Mouse (Mus musculus) thymus, adult 2 months (tissue): ENCODE measurements around the gene Mrgprb3. TPM values are rescaled to one million over a fixed set of nuclear protein-coding genes. Genes with fewer than 3 reads are reported as not detected.

Experiments used
- DNase-seq: peaks from one replicate; pipeline ENCODE4 v3.0.0; 2021
- H3K27ac ChIP-seq: fragments of 200-500 bp; 2 replicates; pipeline ENCODE4 v1.5.1; 2012; ENCODE audit warnings: low read length, control low read depth; ENCODE audit not compliant: control insufficient read depth, insufficient read depth
- H3K27me3 ChIP-seq: fragments of 200-500 bp; 2 replicates; pipeline ENCODE4 v1.6.1; 2012; ENCODE audit warnings: mild to moderate bottlenecking, low read length, moderate library complexity, mixed read lengths; ENCODE audit not compliant: control insufficient read depth, insufficient read depth
- H3K36me3 ChIP-seq: fragments of 200-500 bp; 2 replicates; pipeline ENCODE4 v1.6.1; 2012; ENCODE audit warnings: mild to moderate bottlenecking, low read length, moderate library complexity; ENCODE audit not compliant: control insufficient read depth, insufficient read depth
- H3K4me1 ChIP-seq: fragments of 200-500 bp; replicated peaks from 2 replicates; pipeline ENCODE4 v1.6.1; 2012; ENCODE audit warnings: low read length; ENCODE audit not compliant: control insufficient read depth, insufficient read depth
- H3K4me3 ChIP-seq: fragments of 200-500 bp; 2 replicates; pipeline ENCODE4 v1.5.1; 2012; ENCODE audit warnings: mild to moderate bottlenecking, low read length, control low read depth, moderate library complexity; ENCODE audit not compliant: control insufficient read depth, insufficient read depth
- CTCF ChIP-seq: fragments of 200-500 bp; IDR thresholded peaks from 2 replicates; pipeline ENCODE4 v1.5.1; 2012; ENCODE audit warnings: mild to moderate bottlenecking, control low read depth, low read length, moderate library complexity, borderline replicate concordance; ENCODE audit not compliant: control insufficient read depth, poor library complexity, insufficient read depth; ENCODE audit errors: extremely low read depth
- POLR2A ChIP-seq: fragments of 200-500 bp; IDR thresholded peaks from 2 replicates; pipeline ENCODE4 v1.6.1; 2012; ENCODE audit warnings: mild to moderate bottlenecking, low read length, control low read depth, moderate library complexity; ENCODE audit not compliant: control insufficient read depth, poor library complexity, insufficient read depth; ENCODE audit errors: extremely low read depth
- WGBS: fragments of 180-500 bp; shearing (Covaris S2); methylation state at CpG from one replicate; pipeline ENCODE4 v1.1.7; 2018; 5-methylcytosine and 5-hydroxymethylcytosine counted together
- polyA plus RNA-seq: library from polyadenylated mRNA; depleted of rRNA; stranded (reverse); fragments of >200 nt; gene quantifications from 2 replicates; pipeline ENCODE4 v1.2.3, GENCODE M21; 2012; rRNA removed

The Mrgprb3 gene
- polyA plus RNA-seq, result not detected in 2 replicates

DNA sequence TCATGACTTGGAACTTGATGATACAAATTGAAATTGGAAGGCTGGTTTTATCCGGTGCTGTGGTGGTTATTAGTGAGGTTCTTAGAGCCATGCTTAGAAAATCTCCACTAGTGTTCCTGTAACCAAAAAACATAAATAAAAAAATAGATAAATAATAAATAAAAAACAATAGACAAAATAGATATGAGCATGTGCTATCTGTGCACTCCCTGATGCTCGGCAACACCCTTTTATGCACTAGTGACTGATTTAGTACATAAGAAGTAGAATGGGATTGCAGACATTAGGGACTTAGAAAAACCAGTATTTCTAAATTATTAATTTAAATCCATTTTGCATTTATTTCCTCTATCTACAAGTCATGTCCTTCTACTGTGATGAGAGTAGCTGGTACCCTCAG, at the start of gene Mrgprb3:
TSS of gene Mrgprb3 (minus strand) at position 101 of the 400 bp plus-strand sequence.
- Histone ChIP-seq H3K4me3 (no peak within 1 kb of the TSS), H3K4me1 (no peaks in the 10 kb centered on the region), H3K27ac (no peak within 1 kb of the TSS), H3K36me3 (no peaks in the 10 kb centered on the region), H3K27me3 (no peaks in the 10 kb centered on the region)
- 95% methylated on average over 2 of the region's 2 CpGs for WGBS
- TF ChIP-seq CTCF (no peak), POLR2A (no peak)
- no peak for DNase-seq

Other genes starting within 250 kb of the Mrgprb3 start
- gene Mrgprb1, start 187.5 kb downstream of the Mrgprb3 start, polyA plus RNA-seq, result 0.06 and 0.08 TPM in 2 replicates
- gene Mrgprx2, start 144.5 kb downstream of the Mrgprb3 start, polyA plus RNA-seq, result 0.03 TPM in 1 of 2 replicates, not detected in the other
- 0.08 and 0.11 TPM in 2 replicates for gene Mrgprb2, start 85.7 kb downstream of the Mrgprb3 start, polyA plus RNA-seq
- gene Zdhhc13, start 145.2 kb upstream of the Mrgprb3 start, polyA plus RNA-seq, result 13.5 and 19.6 TPM in 2 replicates
- gene Csrp3, start 204.2 kb upstream of the Mrgprb3 start, polyA plus RNA-seq, result 3.0 and 20.4 TPM in 2 replicates
- gene E2f8, start 237.8 kb upstream of the Mrgprb3 start, polyA plus RNA-seq, result 28.3 and 44.8 TPM in 2 replicates